Mouse (Mus musculus): ENCODE measurements around the gene Fam243.

DNA sequence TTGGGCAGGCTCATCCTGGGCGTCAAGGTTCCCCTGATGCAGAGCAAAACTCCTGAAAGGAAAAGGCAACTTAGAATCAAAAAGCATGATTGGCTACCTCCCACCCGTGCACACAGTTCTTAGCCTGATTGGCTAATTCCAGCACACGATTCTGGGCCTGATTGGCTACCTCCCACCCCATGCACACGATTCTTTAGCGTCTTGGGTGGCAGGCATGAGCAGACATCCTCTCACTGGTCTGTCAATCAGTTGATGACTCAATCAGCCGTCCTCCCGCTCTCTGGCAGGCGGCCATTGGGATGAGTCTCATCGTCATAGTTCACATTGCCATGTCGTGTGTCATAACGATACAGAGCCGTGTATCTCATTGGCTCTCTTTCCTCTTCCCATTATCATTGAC is 27.7 kb upstream of the Fam243 start:
- TF ChIP-seq POLR2A (IDR thresholded peaks at IDR 0.05; ENCODE audit: borderline replicate concordance, low read depth, low read length) (no peak), CTCF (IDR thresholded peaks at IDR 0.05; ENCODE audit: low read depth, low read length) (no peak)

Measured in bone marrow macrophage, adult 2 months (primary cell).